Mouse (Mus musculus): ENCODE measurements around the gene Slc24a3.

- TF ChIP-seq POLR2A (IDR thresholded peaks at IDR 0.05; ENCODE audit: borderline replicate concordance, extremely low read depth, low read depth, low read length) (no peak), CTCF (IDR thresholded peaks at IDR 0.05; ENCODE audit: insufficient read depth, low read length) (no peak)
Observed at GRCm38 (mm10) chr2:145196043-145196442, 28.5 kb downstream of the Slc24a3 start.
